Mouse (Mus musculus): Measurements from ENCODE around the gene Olfr828.
A peak's percentile ranks its signal among the peaks of the same experiment; 100 is the strongest.

Gene Olfr828

GRCm38 (mm10) chr9:18819426-18819825 is at the start of gene Olfr828:
Gene Olfr828, minus strand, starts transcription at chr9:18819526.
- no peak for DNase-seq (ENCODE audit: low read depth, low spot score)

GRCm38 (mm10) chr9:18854633-18855032 is 35.3 kb upstream of the Olfr828 start, which contains the start of gene Olfr829:
Gene Olfr829, plus strand, starts transcription at chr9:18854933.
- no peak for DNase-seq (ENCODE audit: low read depth, low spot score)

GRCm38 (mm10) chr9:18785316-18785715 is 34.0 kb downstream of the Olfr828 start:
- no peak for DNase-seq (ENCODE audit: low read depth, low spot score)

GRCm38 (mm10) chr9:18779476-18779875 is 39.9 kb downstream of the Olfr828 start:
- peak; percentile 33 for DNase-seq (ENCODE audit: low read depth, low spot score)

- DNase-seq (ENCODE audit: low read depth, low spot score), result no peak
Measured at GRCm38 (mm10) chr9:18778981-18779380, 40.3 kb downstream of the Olfr828 start.
